Mouse (Mus musculus) layer of hippocampus, postnatal 14 days (tissue): ENCODE measurements around the gene Ctsc. TPM values are rescaled to one million over a fixed set of nuclear protein-coding genes. Genes with fewer than 3 reads are reported as not detected.

ENCODE experiments used
- total RNA-seq, 2 experiments: library from RNA; stranded (reverse); gene quantifications; 2 replicates each; pipeline ENCODE4 v1.2.3; 2021

Gene Ctsc
- total RNA-seq, 2 experiments from 2014 or later: 13.0 to 19.2 TPM

Other genes with a start within 250 kb of the Ctsc start
- 1 to 10 TPM in 1 of 2 experiments, under 1 TPM in 1; 0.69 to 1.6 TPM for gene Rab38, start 152.2 kb downstream of the Ctsc start, total RNA-seq